Mouse (Mus musculus): Measurements from ENCODE around the gene Ccser1. TPM values are rescaled to one million over a fixed set of nuclear protein-coding genes. Genes with fewer than 3 reads are reported as not detected.
A peak's percentile ranks its signal among the peaks of the same experiment; 100 is the strongest.

The Ccser1 gene
- total RNA-seq, 2 experiments from 2014 or later: 29.9 to 30.5 TPM

DNA sequence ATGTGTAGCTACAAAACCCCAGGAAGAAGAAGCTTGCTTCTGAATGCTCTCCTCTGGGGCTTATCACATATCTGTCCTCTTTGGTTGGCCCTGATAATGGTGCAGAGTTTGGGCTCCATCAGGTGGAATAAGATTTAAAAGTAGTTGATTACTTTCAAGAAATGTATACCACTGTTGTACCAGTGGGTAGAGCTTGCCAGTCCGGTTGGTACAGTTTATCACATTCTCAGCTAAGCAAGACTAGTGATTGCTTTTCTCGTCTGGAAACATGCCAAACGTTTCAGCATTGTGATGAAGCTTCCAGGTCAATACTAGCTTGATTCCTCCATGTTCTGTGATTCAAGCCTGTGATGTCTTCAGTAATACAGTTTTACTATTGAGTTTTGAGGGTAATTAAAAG lies 441.6 kb downstream of the Ccser1 start:
- DNase-seq (ENCODE audit: low spot score in 2 of 2): no peak

DNA sequence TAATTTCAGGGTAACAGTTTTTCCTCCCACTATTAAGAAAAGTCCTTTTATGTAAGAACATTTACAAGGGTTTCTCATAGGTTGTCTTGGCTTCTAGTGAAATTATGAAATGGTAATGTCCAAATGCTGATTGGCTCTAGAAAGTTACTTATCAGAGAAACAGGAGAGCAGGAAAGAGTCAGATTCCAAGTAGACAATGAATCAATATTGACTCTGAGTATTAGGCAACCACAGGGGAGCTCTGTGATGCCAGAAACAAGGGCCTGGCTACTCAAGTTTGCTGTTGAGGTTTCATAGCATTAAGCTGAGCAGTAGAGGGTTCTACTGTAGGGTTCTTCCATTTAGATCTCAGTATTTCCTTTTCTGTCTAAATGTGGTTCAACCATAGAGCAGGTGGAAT lies 481.3 kb downstream of the Ccser1 start:
- no peak for DNase-seq (ENCODE audit: low spot score in 2 of 2)

DNA sequence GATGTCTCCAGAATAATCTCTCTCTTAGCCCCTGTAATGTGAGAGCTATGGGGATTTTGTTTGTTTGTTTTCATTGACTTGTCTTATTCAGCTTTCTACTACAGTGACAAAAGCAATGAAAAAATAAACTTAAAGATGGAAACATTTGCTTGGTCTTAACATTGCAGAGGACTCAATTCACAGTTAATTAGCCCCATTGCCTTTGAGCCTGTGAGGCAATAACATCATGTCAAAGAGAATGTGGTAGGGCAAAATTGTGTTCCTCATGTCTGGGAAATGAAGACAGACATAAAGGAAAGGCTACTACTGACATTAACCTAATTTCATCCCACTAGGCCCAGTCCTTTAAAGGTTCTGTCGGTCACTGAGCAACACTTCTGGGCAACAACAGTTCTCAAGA lies 484.4 kb downstream of the Ccser1 start:
- no peak for DNase-seq (ENCODE audit: low spot score in 2 of 2)

DNA sequence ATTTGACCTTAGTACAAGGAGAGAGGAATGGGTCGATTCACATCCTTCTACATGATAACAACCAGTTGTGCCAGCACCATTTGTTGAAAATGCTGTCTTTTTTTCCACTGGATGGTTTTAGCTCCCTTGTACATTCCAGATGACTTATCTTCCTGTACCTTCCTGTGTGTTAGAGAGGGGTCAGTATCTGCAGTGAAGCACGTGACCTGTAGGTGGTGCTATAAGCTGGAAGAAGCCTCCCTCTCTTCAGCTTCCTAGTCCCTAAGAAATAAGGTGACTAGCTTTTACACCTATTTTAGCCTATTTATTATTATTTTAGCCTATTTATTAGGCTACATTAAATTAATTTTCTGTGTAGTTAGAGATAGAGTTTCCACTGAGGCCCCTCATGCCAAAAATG lies 506.9 kb downstream of the Ccser1 start:
- DNase-seq (ENCODE audit: low spot score in 2 of 2): peak in 1 of 2 experiments; percentile 23

DNA sequence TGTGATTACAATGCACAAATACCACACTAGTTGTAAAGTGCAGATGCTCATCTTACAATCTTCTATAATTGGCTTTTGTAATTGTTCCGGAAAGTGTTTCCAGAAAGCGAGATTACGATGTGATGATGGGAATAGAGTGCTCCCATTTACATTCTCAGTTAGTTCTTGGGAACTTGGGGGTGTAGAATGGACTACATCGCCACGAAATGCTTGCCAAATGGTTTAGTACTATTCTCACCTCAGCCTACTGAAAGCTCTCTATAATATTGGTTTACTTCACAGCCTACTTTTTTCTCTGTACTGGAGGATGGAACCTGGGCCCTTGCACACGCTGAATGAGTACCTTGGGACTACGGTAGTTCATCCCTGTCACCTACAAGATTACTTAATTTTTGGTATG lies 522.9 kb downstream of the Ccser1 start:
- no peak for DNase-seq (ENCODE audit: low spot score in 2 of 2)

DNA sequence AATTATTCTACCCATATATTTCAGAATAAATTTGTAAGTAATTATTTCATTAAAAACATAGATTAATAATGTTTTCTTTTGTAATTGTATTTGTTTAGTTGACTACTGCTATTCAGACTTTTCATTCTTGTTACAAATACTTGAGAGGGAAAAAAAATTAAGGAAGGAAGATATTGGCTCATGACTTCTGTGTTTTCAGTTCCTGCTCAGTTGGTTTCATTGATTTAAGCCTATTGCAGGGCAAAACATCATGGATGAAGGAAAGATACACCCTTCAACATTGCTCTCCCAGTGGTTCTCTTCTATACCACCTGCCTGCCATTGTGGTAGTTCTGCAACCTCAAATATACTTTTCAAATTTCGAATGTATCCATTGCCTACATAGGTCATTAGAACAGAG lies 541.1 kb downstream of the Ccser1 start:
- no peak for DNase-seq (ENCODE audit: low spot score in 2 of 2)

DNA sequence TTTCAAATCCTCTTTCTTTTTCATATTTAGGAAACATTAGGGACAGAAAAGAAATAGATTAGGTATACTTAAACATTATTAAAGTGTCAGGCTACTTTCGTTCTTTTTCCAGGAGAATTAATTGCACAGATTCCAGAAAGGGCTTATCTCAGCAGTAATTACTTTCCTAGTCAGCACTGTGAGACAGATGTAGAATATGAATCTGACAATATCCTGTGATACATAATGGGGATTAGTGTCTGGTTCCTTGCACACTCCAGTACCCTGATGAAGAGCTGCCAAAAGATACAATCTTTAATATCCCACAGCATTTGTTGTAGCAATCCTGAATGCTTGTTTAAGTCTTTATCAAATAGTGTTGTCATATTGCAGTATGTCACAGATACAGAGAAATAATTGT lies 548.9 kb downstream of the Ccser1 start:
- no peak for DNase-seq (ENCODE audit: low spot score in 2 of 2)

DNA sequence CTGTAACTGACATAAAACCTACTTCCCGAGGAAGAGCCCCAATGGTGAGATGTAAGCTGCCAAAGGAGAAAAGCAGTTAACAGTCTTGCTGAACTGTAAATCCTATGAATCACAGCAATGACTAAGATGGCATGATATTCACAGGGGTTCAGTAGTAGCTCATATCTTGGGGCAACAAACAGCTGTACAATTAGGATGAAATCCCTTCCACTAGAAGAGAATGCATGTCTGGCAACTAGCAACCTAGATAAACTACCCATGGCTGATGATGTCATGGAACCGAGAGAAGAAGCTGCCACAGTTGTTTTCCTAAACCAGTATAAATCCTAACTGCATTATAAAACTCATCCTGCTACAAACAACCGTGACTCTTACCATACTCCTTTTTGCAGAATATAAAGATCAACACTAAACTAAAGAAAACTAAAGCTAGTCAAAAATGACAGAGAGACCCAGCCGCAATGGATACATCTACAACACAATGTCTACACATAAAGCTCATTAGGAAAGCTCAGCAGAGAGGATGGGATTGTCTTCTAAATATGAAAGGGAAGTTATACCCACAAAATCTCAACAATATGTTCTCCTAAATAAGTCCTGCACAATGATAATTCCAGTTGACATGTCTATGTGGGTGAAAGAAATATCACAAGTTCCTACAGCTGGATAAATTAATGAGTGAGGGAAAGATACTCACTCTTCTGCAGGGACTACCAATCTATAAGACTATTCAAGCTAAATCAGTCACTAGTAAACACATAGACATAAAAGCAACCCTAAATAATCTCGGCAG lies 550.2 kb downstream of the Ccser1 start:
- no peak for DNase-seq (ENCODE audit: low spot score in 2 of 2)

DNA sequence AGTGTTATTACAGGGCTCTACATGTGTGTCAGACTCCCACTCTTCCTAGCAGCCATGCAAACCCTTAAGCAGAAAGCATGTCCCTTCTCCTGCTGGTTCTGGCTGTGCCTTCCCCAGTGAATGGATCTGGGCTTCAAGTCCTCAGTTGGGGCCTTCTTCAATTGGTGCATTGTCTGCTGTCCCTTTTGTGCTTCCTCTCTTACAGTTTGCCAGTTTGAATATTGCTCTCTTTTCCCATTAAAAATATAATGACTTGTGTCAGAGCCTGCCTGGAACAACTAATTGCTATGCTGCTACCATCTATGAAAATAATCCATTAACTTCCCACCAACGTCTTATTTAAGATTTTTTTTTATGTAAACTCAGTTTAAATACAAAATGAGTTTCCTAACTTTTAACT lies 566.2 kb downstream of the Ccser1 start:
- DNase-seq (ENCODE audit: low spot score in 2 of 2): no peak

DNA sequence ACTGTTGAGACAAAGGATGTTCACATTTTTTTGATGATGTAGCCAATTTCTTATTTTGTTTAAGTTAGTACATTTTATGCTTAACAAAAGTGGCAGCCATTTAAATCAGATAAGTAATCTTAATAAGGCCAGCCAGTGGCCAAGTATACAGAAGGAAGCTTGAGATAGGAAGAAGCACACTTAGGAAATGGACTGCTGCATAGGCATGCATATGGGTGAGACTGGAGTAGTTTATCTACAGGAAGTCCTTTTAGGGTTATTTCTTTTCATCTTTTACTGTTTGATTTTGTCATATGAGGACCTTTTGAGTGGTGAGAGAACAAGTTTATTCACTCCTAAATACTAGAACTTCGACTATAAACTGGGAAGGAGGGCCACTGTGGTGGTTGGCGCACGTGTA lies 582.0 kb downstream of the Ccser1 start:
- DNase-seq (ENCODE audit: low spot score in 2 of 2): no peak

DNA sequence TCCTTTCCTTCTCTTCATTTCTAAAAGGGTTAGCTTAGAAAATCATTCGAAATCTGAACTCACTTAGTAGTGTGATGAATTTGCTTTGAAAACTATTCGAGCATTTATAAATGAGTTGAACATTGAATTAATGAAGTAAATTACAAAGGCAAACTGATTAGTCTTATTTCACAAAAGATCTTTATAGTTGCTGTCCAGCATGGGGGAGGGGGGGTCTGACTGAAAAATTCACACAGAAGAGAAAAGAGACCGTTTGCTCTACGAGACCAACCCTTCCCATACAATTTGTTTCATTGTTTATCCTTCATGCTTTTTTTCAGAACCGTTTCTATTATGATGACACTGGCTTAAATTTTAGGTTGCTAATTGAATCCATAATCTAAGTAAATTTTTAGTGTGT lies 583.3 kb downstream of the Ccser1 start:
- no peak for DNase-seq (ENCODE audit: low spot score in 2 of 2)

DNA sequence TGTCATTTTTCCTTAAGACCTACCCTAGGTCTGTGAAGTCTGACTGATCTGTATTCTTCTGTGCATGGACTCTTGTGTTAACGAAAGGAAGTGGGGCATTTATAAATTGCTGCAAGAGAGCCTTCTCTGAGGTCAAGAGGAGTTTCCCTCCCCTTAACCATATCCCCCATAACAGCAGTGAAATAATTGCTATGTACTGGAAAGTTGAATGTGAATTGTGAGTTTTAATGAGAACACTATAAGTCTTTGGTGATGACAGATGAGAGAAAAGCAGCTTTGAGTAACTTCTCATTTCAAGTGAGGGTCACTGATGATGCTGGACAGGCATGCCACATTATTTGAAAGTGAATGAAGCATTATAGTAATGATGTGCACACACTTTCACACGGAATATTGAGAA lies 585.7 kb downstream of the Ccser1 start:
- no peak for DNase-seq (ENCODE audit: low spot score in 2 of 2)

DNA sequence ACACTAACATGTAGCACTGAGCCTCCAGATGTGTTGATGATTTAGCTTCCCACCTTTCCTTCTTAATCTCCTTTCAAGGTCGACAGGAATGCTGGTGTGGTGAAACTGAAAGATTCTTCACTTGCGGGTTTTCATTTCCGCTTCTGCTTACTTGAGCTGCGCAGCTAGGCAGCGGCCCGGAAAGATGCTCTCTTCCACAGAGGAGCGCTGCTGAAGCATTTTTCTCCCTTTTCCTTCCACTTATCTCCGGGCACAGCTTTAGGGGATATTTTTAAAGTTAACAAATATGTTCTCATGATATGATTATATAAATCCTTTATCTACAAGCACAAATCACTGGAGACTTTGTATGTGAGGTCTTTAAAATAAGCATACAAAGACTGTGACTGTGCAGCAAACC lies 587.0 kb downstream of the Ccser1 start:
- DNase-seq (ENCODE audit: low spot score in 2 of 2): no peak

DNA sequence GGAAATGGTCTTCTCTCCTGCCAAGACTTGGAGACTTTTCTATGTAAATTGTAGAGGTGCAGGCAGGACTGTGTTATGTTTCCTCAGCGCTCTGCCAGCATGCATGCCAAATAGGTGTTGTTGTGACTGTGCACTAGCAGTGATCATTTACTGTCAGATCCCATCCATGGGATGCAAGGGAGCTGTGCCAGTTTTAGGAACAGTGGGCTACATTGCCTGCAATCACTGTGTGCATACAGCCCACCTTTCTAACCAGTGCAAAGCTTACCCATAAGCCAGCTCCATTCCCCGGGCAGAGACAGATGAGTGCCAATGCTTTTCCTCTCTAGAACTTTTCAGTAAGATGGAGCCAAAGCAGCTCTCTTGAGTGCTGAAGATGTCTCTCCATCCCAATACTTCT lies 606.6 kb downstream of the Ccser1 start:
- DNase-seq (ENCODE audit: low spot score in 2 of 2): no peak

DNA sequence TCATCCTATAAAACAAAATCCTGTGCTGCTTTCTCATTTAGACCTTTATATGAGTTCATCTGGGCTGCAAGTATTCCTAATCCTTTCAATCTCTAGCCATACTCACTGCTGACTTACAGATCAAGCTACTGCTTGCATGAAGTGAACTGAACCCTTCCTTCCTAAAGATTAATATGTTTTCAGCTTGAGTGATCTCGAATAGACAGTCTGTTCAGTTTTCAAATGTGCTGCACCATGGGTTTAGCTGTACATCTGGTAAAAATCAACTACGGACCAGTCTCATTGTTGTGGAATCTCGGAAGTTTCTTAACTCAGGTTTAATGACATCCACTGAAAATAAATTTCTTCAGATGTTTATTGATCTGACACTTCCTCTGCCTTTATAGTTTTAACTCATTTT lies 620.8 kb downstream of the Ccser1 start:
- no peak for DNase-seq (ENCODE audit: low spot score in 2 of 2)

DNA sequence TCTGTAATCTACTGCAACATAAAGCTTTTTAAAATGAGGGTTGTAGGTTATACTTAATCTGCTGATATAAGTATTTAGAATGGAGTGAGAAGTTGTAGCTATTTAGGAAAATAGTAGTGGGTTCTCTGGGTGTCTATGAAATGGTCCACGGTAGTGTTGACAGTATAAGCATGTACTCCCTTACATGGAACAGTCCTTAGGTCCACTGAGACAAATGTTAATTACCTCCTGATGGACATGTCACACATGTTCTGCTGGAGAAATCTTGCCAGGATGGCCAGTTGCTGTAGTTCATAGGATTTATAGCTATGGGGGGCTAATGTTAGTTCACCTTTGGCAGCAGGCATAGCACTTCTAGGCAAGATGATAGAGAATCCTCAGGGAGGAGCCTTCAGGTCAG lies 625.4 kb downstream of the Ccser1 start:
- no peak for DNase-seq (ENCODE audit: low spot score in 2 of 2)

DNA sequence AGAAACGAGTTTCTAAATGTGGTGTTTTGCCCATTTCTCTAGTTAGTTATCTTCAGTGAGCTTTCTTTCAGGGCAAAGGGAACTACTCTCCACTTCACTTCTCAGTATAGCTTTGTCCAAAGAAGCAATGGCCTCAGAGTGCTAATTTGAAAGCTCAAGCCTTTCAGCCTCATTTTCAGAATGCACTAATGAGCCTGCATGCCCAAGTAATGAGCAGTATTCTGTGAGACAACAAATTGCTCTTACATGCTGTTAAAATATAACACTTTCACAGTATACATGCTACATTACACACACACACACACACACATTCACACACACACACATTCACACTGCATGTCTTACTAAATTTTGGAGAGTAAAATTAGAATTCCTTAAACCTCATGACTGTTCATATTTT lies 637.6 kb downstream of the Ccser1 start:
- no peak for DNase-seq (ENCODE audit: low spot score in 2 of 2)

DNA sequence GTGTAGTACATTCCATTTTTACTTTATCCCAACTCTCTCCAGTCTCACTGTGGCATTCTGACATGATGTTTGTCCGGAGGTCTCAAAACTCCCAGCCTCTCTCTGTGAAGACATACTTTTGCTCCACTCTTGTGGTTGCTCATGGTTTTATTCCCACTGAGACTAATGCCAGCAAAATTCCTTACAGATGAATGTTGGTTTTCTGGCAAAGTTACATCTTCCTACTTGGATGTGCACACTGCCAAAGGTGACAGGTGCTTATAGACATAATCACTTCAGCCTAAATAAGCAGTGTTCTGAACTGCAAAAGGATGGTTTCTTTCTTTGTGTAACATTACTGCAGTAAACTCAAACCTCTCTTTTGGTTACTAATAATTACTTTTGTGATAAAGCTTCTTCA lies 696.2 kb downstream of the Ccser1 start:
- DNase-seq (ENCODE audit: low spot score in 2 of 2): no peak

DNA sequence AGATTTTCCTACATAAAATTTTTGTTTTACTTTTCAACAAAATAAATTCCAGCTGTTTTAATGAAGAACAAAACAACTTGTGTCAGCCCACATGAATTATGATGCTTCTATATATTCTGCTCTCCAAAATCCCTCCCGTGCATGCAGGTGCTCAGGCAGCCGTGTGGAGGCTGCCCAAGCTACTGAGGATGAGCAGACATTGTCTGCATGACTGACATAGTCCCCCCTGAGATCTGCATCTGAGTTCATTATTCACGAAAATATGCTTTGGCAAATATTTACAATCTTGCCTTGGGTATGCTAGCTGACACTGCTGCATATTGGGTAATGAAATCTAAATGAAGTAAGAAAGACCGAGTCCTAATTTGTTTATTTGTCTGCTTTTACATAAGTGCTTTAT lies 718.1 kb downstream of the Ccser1 start:
- DNase-seq (ENCODE audit: low spot score in 2 of 2): no peak

DNA sequence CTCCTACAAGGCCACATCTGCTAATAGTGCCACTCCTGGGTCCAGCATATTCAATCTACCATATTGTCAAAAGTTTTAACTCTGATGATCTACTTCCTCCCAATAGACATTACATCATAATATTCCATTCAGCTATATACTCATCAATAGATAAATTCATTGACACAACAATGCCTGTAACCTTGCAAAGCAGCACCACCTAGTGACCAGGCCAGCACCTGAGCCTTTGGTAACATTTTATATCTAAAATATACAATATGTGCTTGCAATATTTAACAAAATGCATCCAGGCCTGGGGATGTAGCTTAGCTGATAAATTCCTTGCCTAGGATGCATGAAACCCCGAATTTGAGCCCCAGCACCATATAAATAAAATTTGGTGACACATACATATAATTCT lies 722.6 kb downstream of the Ccser1 start:
- peak; percentile 7 to 43 for DNase-seq (ENCODE audit: low spot score in 2 of 2)

DNA sequence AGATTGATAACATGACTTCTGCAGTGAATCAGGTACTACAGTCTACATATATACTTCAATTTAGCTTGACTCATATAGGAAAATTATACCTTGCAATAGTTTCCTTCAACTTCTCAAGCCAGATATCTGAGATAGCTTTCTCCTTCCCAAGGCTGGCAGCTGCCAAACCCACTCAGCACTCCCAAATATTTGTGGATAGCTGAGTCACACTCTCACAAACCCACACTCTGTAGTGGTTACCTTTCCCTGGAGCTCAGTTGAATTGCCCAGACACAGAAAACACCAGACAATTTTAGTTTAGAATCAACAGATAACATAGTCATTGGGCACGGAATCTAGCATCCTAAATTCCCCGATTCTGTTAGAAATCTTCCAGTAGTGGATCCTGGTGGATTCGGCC lies 732.8 kb downstream of the Ccser1 start:
- no peak for DNase-seq (ENCODE audit: low spot score in 2 of 2)

DNA sequence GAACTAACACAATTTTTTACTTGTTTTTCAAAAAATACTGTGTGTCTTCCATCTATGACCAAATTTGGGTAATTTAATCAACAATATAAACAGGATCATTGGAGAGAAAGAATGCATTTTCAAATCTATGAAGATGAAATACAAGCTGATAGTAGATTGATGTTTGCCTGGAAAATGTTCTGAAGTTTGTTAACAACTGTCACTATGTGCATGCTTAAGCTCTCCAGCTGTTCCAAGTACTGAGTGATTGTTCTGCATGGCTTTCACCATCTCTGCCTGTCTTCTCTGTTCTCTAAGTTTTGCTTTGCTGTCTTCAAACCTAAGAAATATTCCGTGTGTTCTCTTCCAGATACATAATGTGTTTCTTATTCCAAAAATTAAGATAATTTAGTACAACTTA lies 751.5 kb downstream of the Ccser1 start:
- no peak for DNase-seq (ENCODE audit: low spot score in 2 of 2)

DNA sequence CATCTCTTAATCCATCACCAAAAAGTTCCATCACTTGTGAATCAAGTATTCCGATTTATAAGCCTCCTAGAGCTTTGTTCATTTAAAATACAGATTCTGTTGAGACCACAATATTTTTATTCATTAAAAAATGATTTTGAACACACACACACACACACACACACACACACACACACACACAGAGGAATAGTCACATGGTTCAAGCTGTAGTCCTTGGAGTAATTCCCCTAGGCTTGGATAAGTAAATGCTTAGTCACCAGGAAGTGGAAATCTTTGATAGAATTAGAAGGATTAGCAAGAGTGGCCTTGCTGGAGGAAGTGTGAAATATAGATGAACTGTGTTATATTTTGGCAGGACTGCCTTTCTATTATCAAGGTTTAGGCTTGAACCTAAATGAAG lies 756.5 kb downstream of the Ccser1 start:
- DNase-seq (ENCODE audit: low spot score in 2 of 2): no peak

DNA sequence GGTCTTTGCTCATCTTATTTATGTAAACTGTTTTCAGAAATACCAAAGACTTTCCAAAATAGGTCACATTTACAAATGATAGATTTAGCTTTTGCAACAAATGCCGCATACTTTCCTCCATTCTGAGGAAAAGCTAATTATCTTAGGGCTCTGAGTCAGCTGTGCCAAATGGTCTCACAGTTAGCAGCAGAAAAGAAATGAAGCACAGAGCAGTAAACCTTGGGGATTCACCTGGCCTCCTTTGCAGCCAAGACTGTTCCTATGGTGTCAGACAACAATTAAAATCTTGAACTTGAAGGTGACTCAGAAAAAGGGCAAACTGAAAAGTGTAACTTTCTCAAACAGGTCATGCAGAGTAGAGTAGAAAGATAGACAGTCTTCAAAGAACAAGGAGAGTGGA lies 759.1 kb downstream of the Ccser1 start:
- DNase-seq (ENCODE audit: low spot score in 2 of 2): no peak
